Mouse (Mus musculus) right cerebral cortex, postnatal 36 days (tissue): ENCODE measurements at regions not wholly inside any gene's neighbourhood (a gene's known extent, or its start where the extent isn't known, plus 50 kb on each side); places are given as distances from the start of the nearest gene placed in this dataset.
"Not testable (repeated sequence)": the region's sequence is repeated elsewhere in the genome, so short reads cannot be mapped to it uniquely, and the experiment has no call there.

Source experiments
- DNase-seq, 2 experiments: peaks; one replicate each; pipeline ENCODE4 v3.0.0; 2022; ENCODE audit warnings: low spot score in 2 of 2, mixed read lengths in 1 of 2

GRCm38 (mm10) chr19:27028834-27029233, 143.2 kb downstream of the Gm815 start:
- no peak for DNase-seq

GRCm38 (mm10) chr19:27031030-27031700, 145.5 kb downstream of the Gm815 start:
- no peak for DNase-seq

- DNase-seq, result no peak
These were observed 146.9 kb downstream of the Gm815 start for GRCm38 (mm10) chr19:27032621-27033020.

GRCm38 (mm10) chr19:27038298-27038697, 152.6 kb downstream of the Gm815 start:
- no peak for DNase-seq

GRCm38 (mm10) chr19:27040321-27041025, 154.8 kb downstream of the Gm815 start:
- no peak for DNase-seq

- peak; percentile 78 to 84 for DNase-seq
These were observed 149.7 kb upstream of the Vldlr start for GRCm38 (mm10) chr19:27066449-27067181.

- DNase-seq, result no peak
These were observed 143.0 kb upstream of the Vldlr start for GRCm38 (mm10) chr19:27073281-27073680.

GRCm38 (mm10) chr19:27075019-27075418, 141.3 kb upstream of the Vldlr start:
- DNase-seq, result no peak

GRCm38 (mm10) chr19:27076920-27077512, 139.3 kb upstream of the Vldlr start:
- DNase-seq, result peak in 1 of 2 experiments; percentile 16

GRCm38 (mm10) chr19:27087344-27087743, 128.9 kb upstream of the Vldlr start:
- no peak for DNase-seq

GRCm38 (mm10) chr19:27087833-27088232, 128.5 kb upstream of the Vldlr start:
- no peak for DNase-seq

GRCm38 (mm10) chr19:27089099-27089498, 127.2 kb upstream of the Vldlr start:
- DNase-seq, result no peak

GRCm38 (mm10) chr19:27091603-27092002, 124.7 kb upstream of the Vldlr start:
- DNase-seq, result no peak

GRCm38 (mm10) chr19:27094777-27095478, 121.4 kb upstream of the Vldlr start:
- no peak for DNase-seq

- DNase-seq, result no peak
These were observed 116.4 kb upstream of the Vldlr start for GRCm38 (mm10) chr19:27099921-27100320.

GRCm38 (mm10) chr19:27110437-27110836, 105.8 kb upstream of the Vldlr start:
- DNase-seq, result no peak

GRCm38 (mm10) chr19:27120876-27121275, 95.4 kb upstream of the Vldlr start:
- no peak for DNase-seq

- no peak for DNase-seq
These were observed 93.9 kb upstream of the Vldlr start for GRCm38 (mm10) chr19:27122348-27122747.

GRCm38 (mm10) chr19:27123334-27123733, 93.0 kb upstream of the Vldlr start:
- peak; percentile 68 to 77 for DNase-seq

- DNase-seq, result peak in 1 of 2 experiments; percentile 7
These were observed 92.3 kb upstream of the Vldlr start for GRCm38 (mm10) chr19:27123806-27124469.

- not testable (repeated sequence) for DNase-seq
These were observed 87.8 kb upstream of the Vldlr start for GRCm38 (mm10) chr19:27128501-27128900.
